Mouse (Mus musculus) midbrain, embryonic 11.5 days (tissue): ENCODE results near the gene Ctnnb1. TPM values are rescaled to one million over a fixed set of nuclear protein-coding genes. Genes with fewer than 3 reads are reported as not detected.

Experiments used
- ATAC-seq: fragments of 200-750 bp; cut with Nextera tagmentation; 2 replicates; pipeline ENCODE4 v1.8.0; 2017; ENCODE audit warnings: moderate TSS enrichment, moderate library complexity; ENCODE audit not compliant: low FRiP score
- DNase-seq: peaks from one replicate; pipeline ENCODE4 v3.0.0; 2015; ENCODE audit warnings: low spot score; ENCODE audit errors: missing footprints
- H3K27ac ChIP-seq: fragments of 300-500 bp; sonication (generic); 2 replicates; pipeline ENCODE4 v1.5.1; 2014; ENCODE audit warnings: low read depth, low read length
- H3K27me3 ChIP-seq: fragments of 300-500 bp; sonication (generic); 2 replicates; pipeline ENCODE4 v1.6.1; 2014; ENCODE audit warnings: mild to moderate bottlenecking, low read length, moderate library complexity, mixed read lengths; ENCODE audit not compliant: control insufficient read depth, insufficient read depth
- H3K36me3 ChIP-seq: fragments of 300-500 bp; sonication (generic); 2 replicates; pipeline ENCODE4 v1.6.1; 2014; ENCODE audit warnings: mild to moderate bottlenecking, low read length, moderate library complexity, mixed read lengths; ENCODE audit not compliant: control insufficient read depth, insufficient read depth
- H3K4me1 ChIP-seq: fragments of 300-500 bp; sonication (generic); 2 replicates; pipeline ENCODE4 v1.6.1; 2014; ENCODE audit warnings: low read length; ENCODE audit not compliant: control insufficient read depth, insufficient read depth
- H3K4me2 ChIP-seq: fragments of 300-500 bp; sonication (generic); 2 replicates; pipeline ENCODE4 v1.6.1; 2014; ENCODE audit warnings: mild to moderate bottlenecking, moderate library complexity
- H3K4me3 ChIP-seq: fragments of 300-500 bp; sonication (generic); 2 replicates; pipeline ENCODE4 v1.5.1; 2014; ENCODE audit warnings: low read depth, low read length
- H3K9ac ChIP-seq: fragments of 300-500 bp; sonication (generic); 2 replicates; pipeline ENCODE4 v1.6.1; 2014; ENCODE audit warnings: low read length
- H3K9me3 ChIP-seq: fragments of 300-500 bp; sonication (generic); 2 replicates; pipeline ENCODE4 v1.6.1; 2016; ENCODE audit warnings: low read length; ENCODE audit not compliant: control insufficient read depth
- WGBS: fragments of 180-500 bp; shearing (Covaris S2); extraction: QIAGEN DNeasy Blood & Tissue Kit; methylation state at CpG from one replicate; pipeline ENCODE4 v1.1.7; 2014; 5-methylcytosine and 5-hydroxymethylcytosine counted together
- polyA plus RNA-seq: library from polyadenylated mRNA; unstranded; fragments of >200 nt; fragmentation: Nextera tagmentation; extraction: Ambion mirVana; gene quantifications from 2 replicates; pipeline ENCODE4 v1.2.1, GENCODE M21; 2014

The Ctnnb1 gene
- polyA plus RNA-seq, 1 experiment from 2014 or later: 999 TPM

DNA sequence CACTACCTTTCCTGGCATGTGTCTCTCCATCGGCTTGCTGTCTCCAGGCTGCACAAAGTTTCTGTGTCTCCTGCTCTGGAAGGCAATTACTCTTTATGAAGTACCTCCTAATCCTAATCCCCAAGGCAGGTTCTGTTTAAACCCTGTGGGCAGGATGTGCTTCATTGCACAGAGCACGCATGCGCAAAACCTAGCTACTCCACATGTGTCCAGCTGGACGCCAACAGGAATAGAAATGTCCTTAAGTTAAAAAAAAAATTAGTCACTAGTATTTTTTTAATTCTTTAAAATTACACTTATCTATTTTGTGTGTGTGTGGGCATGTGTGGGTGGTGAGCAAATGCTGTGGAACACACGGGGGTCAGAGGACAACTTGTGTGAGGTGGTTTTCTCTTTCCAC, 10.8 kb upstream of the Ctnnb1 start:
- H3K9me3 ChIP-seq: no peaks in the 10 kb centered on the region
- H3K27me3 ChIP-seq: no peaks in the 10 kb centered on the region
- 78% methylated on average over 5 of the region's 5 CpGs for WGBS
- no peaks in the 10 kb centered on the region for H3K4me1 ChIP-seq
- no peak overlapping the region for H3K27ac ChIP-seq
- no peak overlapping the region for H3K4me2 ChIP-seq
- H3K4me3 ChIP-seq: no peak overlapping the region
- H3K36me3 ChIP-seq: no peaks in the 10 kb centered on the region
- H3K9ac ChIP-seq: no peak overlapping the region
- ATAC-seq (no peak), DNase-seq (no peak)

- Histone ChIP-seq H3K4me1 (no peaks in the 10 kb centered on the region), H3K4me3 (no peak overlapping the region), H3K9ac (no peak overlapping the region), H3K36me3 (no peaks in the 10 kb centered on the region), H3K4me2 (no peak overlapping the region), H3K9me3 (no peaks in the 10 kb centered on the region), H3K27me3 (no peaks in the 10 kb centered on the region), H3K27ac (no peak overlapping the region)
- 60% methylated on average over 6 of the region's 6 CpGs for WGBS
- ATAC-seq (no peak), DNase-seq (no peak)
Observed at GRCm38 (mm10) chr9:120918642-120919041, 10.4 kb upstream of the Ctnnb1 start.

GRCm38 (mm10) chr9:120919130-120919529, 9.9 kb upstream of the Ctnnb1 start:
- H3K27ac ChIP-seq: no peak overlapping the region
- no peaks in the 10 kb centered on the region for H3K4me1 ChIP-seq
- DNase-seq (no peak), ATAC-seq (no peak)
- no peak overlapping the region for H3K4me3 ChIP-seq
- no peak overlapping the region for H3K9ac ChIP-seq
- no peaks in the 10 kb centered on the region for H3K27me3 ChIP-seq
- H3K4me2 ChIP-seq: no peak overlapping the region
- WGBS: 81% methylated on average over 5 of the region's 5 CpGs
- no peaks in the 10 kb centered on the region for H3K9me3 ChIP-seq
- H3K36me3 ChIP-seq: no peaks in the 10 kb centered on the region

DNA sequence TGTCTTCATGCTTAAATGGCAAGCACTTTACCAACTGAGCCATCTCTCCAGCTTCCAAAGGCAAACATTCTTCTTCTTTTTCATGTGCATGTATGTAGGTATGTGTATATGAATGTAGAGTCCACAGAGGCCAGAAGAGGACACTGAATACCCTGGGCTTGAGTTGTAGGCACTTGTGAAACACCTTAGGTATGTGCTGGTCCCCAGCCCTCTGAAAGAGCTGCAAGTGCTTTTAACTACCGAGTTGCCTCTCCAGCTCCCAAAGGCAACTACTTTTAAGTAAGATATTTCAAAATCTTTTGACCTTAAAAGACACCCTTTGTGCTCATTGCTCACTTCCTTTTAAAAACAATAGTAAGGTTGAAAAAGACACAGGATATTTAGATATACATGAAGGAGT, 2.9 kb upstream of the Ctnnb1 start:
- DNase-seq (no peak), ATAC-seq (no peak)
- Histone ChIP-seq H3K4me1 (peaks cover 8% of the 10 kb centered on the region; the same call in 1 of the 2 replicates), H3K4me3 (no peak overlapping the region), H3K9me3 (no peaks in the 10 kb centered on the region), H3K27me3 (no peaks in the 10 kb centered on the region), H3K4me2 (no peak overlapping the region), H3K9ac (no peak overlapping the region), H3K27ac (no peak overlapping the region), H3K36me3 (no peaks in the 10 kb centered on the region)
- WGBS: 60% methylated on average over 1 of the region's 1 CpGs

- ATAC-seq (no peak), DNase-seq (no peak)
- Histone ChIP-seq H3K9ac (no peak overlapping the region), H3K9me3 (no peaks in the 10 kb centered on the region), H3K4me3 (no peak overlapping the region), H3K4me2 (no peak overlapping the region; the same call in 1 of the 2 replicates), H3K27me3 (no peaks in the 10 kb centered on the region), H3K27ac (no peak overlapping the region), H3K4me1 (peaks cover 8% of the 10 kb centered on the region; the same call in 1 of the 2 replicates), H3K36me3 (no peaks in the 10 kb centered on the region)
- 24% methylated on average over 9 of the region's 9 CpGs for WGBS
Observed at GRCm38 (mm10) chr9:120926939-120927606, 1.9 kb upstream of the Ctnnb1 start.

GRCm38 (mm10) chr9:120930021-120930420, 1.0 kb downstream of the Ctnnb1 start:
- 76% methylated on average over 12 of the region's 12 CpGs for WGBS
- Histone ChIP-seq H3K9ac (no peak overlapping the region), H3K36me3 (no peaks in the 10 kb centered on the region), H3K4me2 (0 out of 2 replicates have a peak overlapping the region, but pooled peaks have one; percentile 16), H3K27me3 (no peaks in the 10 kb centered on the region), H3K4me3 (no peak overlapping the region), H3K27ac (peak overlapping the region; percentile 49), H3K9me3 (no peaks in the 10 kb centered on the region), H3K4me1 (peaks cover 13% of the 10 kb centered on the region)
- ATAC-seq: no peak
- peak; percentile 87 for DNase-seq

DNA sequence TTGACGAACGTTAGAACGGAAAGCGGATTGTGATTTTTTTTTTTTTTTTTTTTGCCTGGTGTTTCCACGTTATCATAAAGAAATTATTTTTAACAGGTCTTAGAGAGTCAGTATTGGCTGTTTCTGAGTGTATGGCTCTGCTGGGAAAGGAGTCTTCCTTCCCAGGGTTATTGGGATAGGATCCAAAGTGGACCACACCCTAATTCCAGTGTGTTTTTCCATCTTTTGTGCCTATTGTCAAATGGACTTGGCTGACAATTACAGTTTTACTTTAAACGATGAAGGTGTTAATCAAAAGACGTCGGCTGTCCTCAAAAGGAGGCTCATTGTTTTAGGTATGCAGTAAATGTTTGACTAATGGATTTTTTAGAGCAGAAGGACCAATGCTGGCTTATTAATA, 1.8 kb downstream of the Ctnnb1 start:
- no peaks in the 10 kb centered on the region for H3K27me3 ChIP-seq
- DNase-seq (no peak), ATAC-seq (no peak)
- no peak overlapping the region for H3K4me2 ChIP-seq
- H3K4me1 ChIP-seq: peaks cover 21% of the 10 kb centered on the region
- no peaks in the 10 kb centered on the region for H3K36me3 ChIP-seq
- no peak overlapping the region for H3K27ac ChIP-seq
- 73% methylated on average over 8 of the region's 8 CpGs for WGBS
- H3K9ac ChIP-seq: no peak overlapping the region
- H3K9me3 ChIP-seq: no peaks in the 10 kb centered on the region
- no peak overlapping the region for H3K4me3 ChIP-seq

GRCm38 (mm10) chr9:120932371-120932770, 3.4 kb downstream of the Ctnnb1 start:
- no peak for ATAC-seq
- H3K4me2 ChIP-seq: no peak overlapping the region

DNA sequence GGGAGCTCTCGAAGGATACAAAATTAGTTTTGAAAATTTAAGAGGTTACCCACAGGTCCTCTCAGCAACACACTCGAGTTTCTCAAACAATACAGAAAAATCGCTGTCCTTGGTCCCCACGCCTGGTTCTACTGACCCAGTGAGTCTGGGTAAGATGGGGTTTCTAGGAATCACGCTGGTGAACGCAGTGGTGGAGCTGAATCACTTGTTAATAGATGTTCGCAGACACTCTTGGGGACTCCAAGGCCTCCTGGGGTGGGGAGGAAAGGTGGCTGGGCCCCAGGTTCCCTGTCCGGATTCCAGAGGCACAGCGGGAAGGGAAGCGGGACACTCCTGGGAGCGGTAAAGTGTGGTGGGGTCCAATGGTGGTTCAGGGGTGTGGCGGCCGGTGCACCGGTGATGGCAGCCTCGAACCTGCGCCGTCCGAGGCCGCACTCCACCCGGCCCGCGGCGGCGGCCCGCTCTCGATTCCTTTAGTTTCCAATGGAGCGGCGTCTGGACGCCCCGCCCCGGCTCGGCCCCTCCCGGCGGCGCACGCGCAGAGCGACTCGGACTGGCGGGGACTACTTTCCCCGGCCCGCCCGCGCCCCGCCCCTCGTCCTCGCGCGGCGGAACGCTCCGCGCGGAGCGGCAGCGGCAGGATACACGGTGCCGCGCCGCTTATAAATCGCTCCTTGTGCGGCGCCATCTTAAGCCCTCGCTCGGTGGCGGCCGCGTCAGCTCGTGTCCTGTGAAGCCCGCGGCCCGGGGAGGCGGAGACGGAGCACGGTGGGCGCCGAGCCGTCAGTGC, 4.0 kb downstream of the Ctnnb1 start:
- H3K4me3 ChIP-seq: peak overlapping the region; percentile 95
- H3K27me3 ChIP-seq: no peaks in the 10 kb centered on the region
- H3K4me2 ChIP-seq: peak overlapping the region; percentile 91; the same call in 1 of the 2 replicates
- 7% methylated on average over 58 of the region's 78 CpGs for WGBS
- peak overlapping the region; percentile 85 for H3K9ac ChIP-seq
- ATAC-seq (peak; percentile 87), DNase-seq (peak; percentile 100)
- H3K9me3 ChIP-seq: no peaks in the 10 kb centered on the region
- peaks cover 39% of the 10 kb centered on the region for H3K4me1 ChIP-seq
- 0 out of 2 replicates have a peak, but pooled peaks cover 3% of the 10 kb centered on the region for H3K36me3 ChIP-seq
- H3K27ac ChIP-seq: peak overlapping the region; percentile 89

More at GRCm38 (mm10) chr9:120932371-120932770, 3.4 kb downstream of the Ctnnb1 start:
- Histone ChIP-seq H3K9me3 (no peaks in the 10 kb centered on the region), H3K27ac (no peak overlapping the region), H3K4me1 (peaks cover 34% of the 10 kb centered on the region), H3K27me3 (no peaks in the 10 kb centered on the region), H3K4me3 (no peak overlapping the region), H3K36me3 (no peaks in the 10 kb centered on the region), H3K9ac (no peak overlapping the region)
- DNase-seq: peak; percentile 86
- WGBS: 33% methylated on average over 6 of the region's 6 CpGs
